Mouse (Mus musculus) heart, postnatal 0 days (tissue): ENCODE data around the gene Pitpnb.

ENCODE experiments used
- CTCF ChIP-seq: IDR thresholded peaks from 2 replicates; pipeline ENCODE4 v1.5.1; 2016; ENCODE audit warnings: antibody characterized with exemption, control low read depth, low read depth
- EP300 ChIP-seq: IDR thresholded peaks from 2 replicates; pipeline ENCODE4 v1.6.1; 2016; ENCODE audit warnings: antibody characterized with exemption, low read depth

DNA sequence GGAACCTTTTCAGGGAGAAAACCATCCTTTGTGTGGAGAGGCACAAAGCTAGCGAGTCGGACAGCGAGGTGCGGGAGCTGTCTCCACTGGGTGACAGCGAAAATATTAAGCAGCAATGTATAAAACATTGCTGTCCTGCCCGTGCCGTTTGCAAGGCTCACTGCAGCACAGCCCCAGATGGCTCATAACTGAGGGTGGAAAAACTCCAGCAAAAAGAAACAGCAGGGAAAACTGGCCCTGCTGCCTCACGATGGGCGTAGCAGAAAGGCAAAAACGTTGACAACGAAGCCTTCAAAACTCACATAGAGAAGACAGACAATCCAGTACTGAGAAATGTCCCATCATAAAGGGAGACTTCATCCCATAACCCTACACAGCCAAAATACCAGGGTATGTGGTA lies 40.5 kb upstream of the Pitpnb start:
- TF ChIP-seq CTCF (no peak), EP300 (no peak)
